Mouse (Mus musculus): ENCODE data around the gene Tnfaip8l2.
"Not testable (repeated sequence)": the region's sequence is repeated elsewhere in the genome, so short reads cannot be mapped to it uniquely, and the experiment has no call there.

Tnfaip8l2 gene

GRCm38 (mm10) chr3:95159987-95160963, 18.1 kb upstream of the Tnfaip8l2 start, which contains the start of gene Sema6c:
TSS of gene Sema6c (plus strand) at chr3:95160457.
- peak; percentile 77 for DNase-seq (ENCODE audit: low spot score)

DNA sequence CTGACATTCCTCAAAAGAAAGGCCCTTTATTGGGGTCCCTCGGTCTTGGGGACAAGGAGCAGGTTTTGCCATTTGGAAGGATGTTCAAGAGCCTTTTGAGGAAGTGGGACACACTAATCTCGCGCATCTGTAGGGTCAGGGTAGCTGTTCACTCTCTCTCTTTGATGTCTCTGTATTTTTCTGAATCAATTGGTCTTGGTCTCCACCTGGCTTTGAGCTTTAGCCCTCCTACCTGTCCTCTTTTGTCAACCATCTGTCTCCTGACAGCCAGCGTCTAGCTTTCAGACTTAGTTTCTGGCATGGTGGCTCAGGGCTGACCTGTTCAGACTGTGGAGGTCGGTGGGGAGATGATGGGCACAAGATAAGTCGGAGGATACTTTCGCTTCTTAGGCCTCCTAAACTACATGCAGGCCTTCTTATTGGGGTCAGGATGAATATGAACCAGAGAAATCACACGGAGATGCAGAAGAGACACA, 17.4 kb upstream of the Tnfaip8l2 start:
- DNase-seq (ENCODE audit: low spot score): no peak

- no peak for DNase-seq (ENCODE audit: low spot score)
Observed at GRCm38 (mm10) chr3:95153874-95154273, 11.7 kb upstream of the Tnfaip8l2 start.

GRCm38 (mm10) chr3:95147924-95148323, 5.8 kb upstream of the Tnfaip8l2 start:
- DNase-seq (ENCODE audit: low spot score): no peak

GRCm38 (mm10) chr3:95142617-95143011, 454 bp upstream of the Tnfaip8l2 start:
- DNase-seq (ENCODE audit: low spot score): peak; percentile 74

GRCm38 (mm10) chr3:95141474-95141873, 686 bp downstream of the Tnfaip8l2 start:
- DNase-seq (ENCODE audit: low spot score): no peak

- DNase-seq (ENCODE audit: low spot score): no peak
Observed at GRCm38 (mm10) chr3:95140795-95141194, 1.4 kb downstream of the Tnfaip8l2 start.

DNA sequence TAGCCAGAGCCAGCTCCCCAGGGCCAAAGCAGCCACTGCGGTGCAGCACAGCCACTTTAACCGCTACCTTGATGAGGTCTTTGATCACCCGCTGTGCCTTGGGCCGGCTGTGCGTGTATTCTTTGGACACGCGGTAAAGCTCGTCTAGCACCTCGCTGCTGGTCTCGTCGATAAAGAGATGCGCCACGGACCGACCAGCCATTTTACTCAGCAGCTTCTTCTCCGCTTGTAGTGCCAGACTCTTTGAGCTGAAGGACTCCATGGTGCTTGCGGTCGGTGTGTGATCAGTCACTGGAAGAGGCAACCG, 1.9 kb downstream of the Tnfaip8l2 start:
- no peak for DNase-seq (ENCODE audit: low spot score)

DNA sequence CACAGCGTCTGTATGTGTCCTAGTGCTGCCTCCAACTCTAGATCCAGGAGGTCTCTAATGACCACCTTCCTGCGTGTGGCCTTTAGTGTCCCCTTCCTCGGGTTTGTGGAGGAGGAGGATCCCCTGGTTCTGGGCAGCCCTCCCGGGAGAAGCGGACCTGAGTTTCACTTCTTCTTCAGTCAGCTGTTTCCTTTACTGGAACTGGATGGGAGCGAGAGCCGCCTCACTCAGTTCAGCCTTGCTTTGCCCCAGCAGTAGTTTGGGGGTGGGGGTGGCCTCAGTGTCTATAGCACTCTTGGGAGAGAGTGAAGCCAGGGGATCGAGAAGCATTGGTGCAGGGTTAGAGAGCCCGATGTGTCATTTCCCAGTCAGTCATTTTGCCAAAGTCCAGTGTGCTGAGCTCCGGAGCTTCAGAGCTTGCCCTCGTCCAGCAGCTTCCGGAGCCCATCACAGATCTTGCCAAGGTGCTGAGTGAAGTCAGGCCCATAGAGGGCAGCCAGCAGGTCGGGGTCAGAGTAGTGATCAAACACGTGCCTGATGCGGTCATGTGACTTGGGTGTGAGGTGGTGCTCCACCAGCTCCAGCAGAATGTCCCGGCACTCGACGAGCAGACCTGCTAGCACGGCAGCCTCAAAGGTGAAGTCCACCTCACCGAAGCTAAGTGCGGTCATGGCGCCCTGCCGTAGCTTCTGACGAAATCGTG, 2.4 kb downstream of the Tnfaip8l2 start:
- DNase-seq (ENCODE audit: low spot score): no peak

DNA sequence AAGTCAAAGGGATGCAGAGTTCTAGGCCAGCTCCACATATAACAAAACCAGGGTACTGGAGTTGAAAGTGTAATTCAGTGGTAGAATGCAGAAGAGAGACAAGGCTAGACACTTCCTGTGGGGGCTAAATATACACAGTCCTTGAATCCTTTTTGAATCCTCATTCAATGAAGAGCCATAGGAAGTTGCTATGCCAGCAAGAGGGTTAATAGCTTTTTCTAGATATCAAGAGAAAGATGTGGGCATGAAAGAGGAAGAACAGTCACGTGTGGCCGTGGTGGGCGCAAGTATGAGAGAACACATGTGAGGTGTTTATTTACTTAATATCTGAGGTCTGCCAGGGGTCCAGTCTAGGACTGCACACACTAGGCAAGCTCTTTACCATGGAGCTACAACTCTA, 5.8 kb downstream of the Tnfaip8l2 start:
- no peak for DNase-seq (ENCODE audit: low spot score)

- DNase-seq (ENCODE audit: low spot score): no peak
Observed at GRCm38 (mm10) chr3:95135433-95136052, 6.6 kb downstream of the Tnfaip8l2 start.

GRCm38 (mm10) chr3:95135023-95135422, 7.1 kb downstream of the Tnfaip8l2 start:
- no peak for DNase-seq (ENCODE audit: low spot score)

DNA sequence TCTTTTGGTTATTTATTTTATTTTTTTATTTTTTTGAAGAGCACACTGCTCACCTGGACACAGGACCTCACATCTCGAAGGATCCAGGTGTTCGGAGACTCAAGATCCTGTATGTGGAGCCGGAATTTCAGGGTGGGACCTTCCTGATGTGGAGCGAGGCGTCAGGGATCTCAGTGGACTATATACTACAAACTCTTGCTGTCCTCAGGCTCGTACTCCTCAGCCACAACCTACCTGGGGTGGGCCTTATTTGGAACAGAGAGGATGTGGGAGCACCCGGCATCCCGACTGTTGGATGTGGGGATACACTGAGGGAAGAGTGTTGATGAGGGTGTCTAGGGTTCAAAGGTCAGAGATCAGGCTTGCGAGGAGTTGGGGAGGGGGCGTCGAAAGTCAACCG, 8.0 kb downstream of the Tnfaip8l2 start:
- DNase-seq (ENCODE audit: low spot score): not testable (repeated sequence)

DNA sequence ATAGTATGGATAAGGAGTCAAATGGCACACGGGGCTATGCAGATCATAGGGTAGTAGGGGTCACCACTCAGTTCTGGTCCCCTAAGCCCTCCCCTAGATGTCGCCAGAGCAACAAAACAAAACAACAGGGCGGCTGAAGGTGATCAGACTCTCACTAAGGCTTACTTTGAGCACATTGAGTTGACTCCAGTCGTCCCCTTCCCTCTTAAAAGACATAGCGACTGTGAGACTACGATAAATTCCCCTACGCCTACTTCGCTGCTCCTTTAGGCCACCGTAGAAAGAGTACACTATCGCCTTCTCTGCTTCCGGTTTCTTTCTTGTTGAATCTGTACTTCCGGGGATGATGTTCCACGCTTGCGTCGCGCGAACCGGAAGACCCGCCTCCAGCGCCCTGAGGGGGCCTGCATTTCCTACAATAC, 8.5 kb downstream of the Tnfaip8l2 start, which contains the start of the genes Scnm1 and Lysmd1:
Gene Scnm1, minus strand, starts transcription at position 332 of the 422 bp plus-strand sequence.
Gene Lysmd1, plus strand, starts transcription at position 409 of the 422 bp plus-strand sequence.
- peak; percentile 93 for DNase-seq (ENCODE audit: low spot score)

- no peak for DNase-seq (ENCODE audit: low spot score)
Observed at GRCm38 (mm10) chr3:95133176-95133575, 9.0 kb downstream of the Tnfaip8l2 start.

- DNase-seq (ENCODE audit: low spot score): not testable (repeated sequence)
Observed at GRCm38 (mm10) chr3:95132389-95132788, 9.8 kb downstream of the Tnfaip8l2 start.

- no peak for DNase-seq (ENCODE audit: low spot score)
Observed at GRCm38 (mm10) chr3:95130081-95130480, 12.1 kb downstream of the Tnfaip8l2 start.

GRCm38 (mm10) chr3:95129226-95129651, 12.9 kb downstream of the Tnfaip8l2 start:
- no peak for DNase-seq (ENCODE audit: low spot score)

DNA sequence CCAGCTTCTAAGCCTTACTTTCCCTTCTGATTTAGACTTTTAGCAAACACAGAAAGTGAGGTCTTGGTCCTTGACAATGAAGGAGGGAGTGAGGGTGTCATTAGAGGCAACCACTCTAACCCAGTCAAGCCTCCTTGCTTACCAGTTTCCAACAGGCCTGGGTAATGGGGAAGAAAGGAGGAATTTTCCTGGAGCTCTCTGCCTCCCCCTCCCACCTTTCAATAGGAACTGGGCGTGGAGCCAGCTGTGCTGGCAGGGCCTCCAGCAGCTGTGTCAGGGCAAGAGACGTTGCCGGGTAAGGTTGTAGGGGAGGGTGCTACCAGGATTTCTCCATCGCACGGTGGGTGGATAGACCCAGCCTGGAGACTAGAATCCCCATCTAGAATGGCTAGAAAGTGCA, 17.2 kb downstream of the Tnfaip8l2 start:
- no peak for DNase-seq (ENCODE audit: low spot score)

GRCm38 (mm10) chr3:95124246-95124645, 17.9 kb downstream of the Tnfaip8l2 start, which contains the start of gene Tmod4:
TSS of gene Tmod4 (plus strand) at chr3:95124476.
- no peak for DNase-seq (ENCODE audit: low spot score)

- no peak for DNase-seq (ENCODE audit: low spot score)
Observed at GRCm38 (mm10) chr3:95121580-95121979, 20.6 kb downstream of the Tnfaip8l2 start.

DNA sequence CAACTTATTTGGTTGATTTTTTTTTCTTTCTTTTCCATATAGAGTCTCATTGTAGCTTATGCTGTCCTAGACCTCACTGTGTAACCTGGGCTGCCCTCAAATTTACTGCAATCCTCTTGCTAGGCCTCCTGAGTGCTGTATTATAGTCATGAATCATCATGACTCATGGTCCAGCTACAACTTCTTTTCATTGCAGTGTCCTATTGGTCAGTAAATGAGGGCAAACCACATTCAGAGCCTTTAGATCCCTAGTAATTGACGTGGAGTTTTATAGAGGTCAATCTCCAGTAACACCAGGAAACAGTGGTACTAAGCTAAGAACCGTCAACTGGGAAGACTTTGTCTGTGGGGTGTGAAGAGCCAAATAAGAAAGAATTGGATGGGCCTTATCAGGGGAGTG, 24.4 kb downstream of the Tnfaip8l2 start:
- DNase-seq (ENCODE audit: low spot score): no peak

Measured in left cerebral cortex, adult 11 months (tissue).